Mouse (Mus musculus): Measurements from ENCODE around the gene Eef1akmt1. TPM values are rescaled to one million over a fixed set of nuclear protein-coding genes. Genes with fewer than 3 reads are reported as not detected.
A peak's percentile ranks its signal among the peaks of the same experiment; 100 is the strongest.

The Eef1akmt1 gene
- total RNA-seq, 1 experiment from 2014 or later: 17.5 TPM

- no peak for ATAC-seq (replicated peaks; ENCODE audit: insufficient number of reproducible peaks, low FRiP score, low TSS enrichment, poor library complexity, severe bottlenecking)
These were observed 17.0 kb downstream of the Eef1akmt1 start for GRCm38 (mm10) chr14:57554434-57554833.

- ATAC-seq (replicated peaks; ENCODE audit: insufficient number of reproducible peaks, low FRiP score, low TSS enrichment, poor library complexity, severe bottlenecking): no peak
These were observed 18.5 kb downstream of the Eef1akmt1 start for GRCm38 (mm10) chr14:57552945-57553344.

GRCm38 (mm10) chr14:57547062-57547461, 24.4 kb downstream of the Eef1akmt1 start:
- ATAC-seq (replicated peaks; ENCODE audit: insufficient number of reproducible peaks, low FRiP score, low TSS enrichment, poor library complexity, severe bottlenecking): no peak

GRCm38 (mm10) chr14:57546557-57547021, 24.8 kb downstream of the Eef1akmt1 start:
- ATAC-seq (replicated peaks; ENCODE audit: insufficient number of reproducible peaks, low FRiP score, low TSS enrichment, poor library complexity, severe bottlenecking): no peak

- ATAC-seq (replicated peaks; ENCODE audit: insufficient number of reproducible peaks, low FRiP score, low TSS enrichment, poor library complexity, severe bottlenecking): no peak
These were observed 25.3 kb downstream of the Eef1akmt1 start for GRCm38 (mm10) chr14:57546131-57546530.

GRCm38 (mm10) chr14:57545526-57545925, 25.9 kb downstream of the Eef1akmt1 start:
- no peak for ATAC-seq (replicated peaks; ENCODE audit: insufficient number of reproducible peaks, low FRiP score, low TSS enrichment, poor library complexity, severe bottlenecking)

- no peak for ATAC-seq (replicated peaks; ENCODE audit: insufficient number of reproducible peaks, low FRiP score, low TSS enrichment, poor library complexity, severe bottlenecking)
These were observed 27.9 kb downstream of the Eef1akmt1 start for GRCm38 (mm10) chr14:57543420-57544039.

GRCm38 (mm10) chr14:57542231-57542630, 29.2 kb downstream of the Eef1akmt1 start:
- ATAC-seq (replicated peaks; ENCODE audit: insufficient number of reproducible peaks, low FRiP score, low TSS enrichment, poor library complexity, severe bottlenecking): no peak

- ATAC-seq (replicated peaks; ENCODE audit: insufficient number of reproducible peaks, low FRiP score, low TSS enrichment, poor library complexity, severe bottlenecking): no peak
These were observed 30.7 kb downstream of the Eef1akmt1 start for GRCm38 (mm10) chr14:57540683-57541082.

GRCm38 (mm10) chr14:57537261-57538015, 34.0 kb downstream of the Eef1akmt1 start:
- peak; percentile 59 for ATAC-seq (replicated peaks; ENCODE audit: insufficient number of reproducible peaks, low FRiP score, low TSS enrichment, poor library complexity, severe bottlenecking)

- no peak for ATAC-seq (replicated peaks; ENCODE audit: insufficient number of reproducible peaks, low FRiP score, low TSS enrichment, poor library complexity, severe bottlenecking)
These were observed 34.6 kb downstream of the Eef1akmt1 start for GRCm38 (mm10) chr14:57536820-57537219.

GRCm38 (mm10) chr14:57535646-57536045, 35.8 kb downstream of the Eef1akmt1 start:
- no peak for ATAC-seq (replicated peaks; ENCODE audit: insufficient number of reproducible peaks, low FRiP score, low TSS enrichment, poor library complexity, severe bottlenecking)

- no peak for ATAC-seq (replicated peaks; ENCODE audit: insufficient number of reproducible peaks, low FRiP score, low TSS enrichment, poor library complexity, severe bottlenecking)
These were observed 36.5 kb downstream of the Eef1akmt1 start for GRCm38 (mm10) chr14:57534961-57535360.

GRCm38 (mm10) chr14:57534346-57534745, 37.1 kb downstream of the Eef1akmt1 start:
- ATAC-seq (replicated peaks; ENCODE audit: insufficient number of reproducible peaks, low FRiP score, low TSS enrichment, poor library complexity, severe bottlenecking): no peak

GRCm38 (mm10) chr14:57533841-57534240, 37.6 kb downstream of the Eef1akmt1 start:
- no peak for ATAC-seq (replicated peaks; ENCODE audit: insufficient number of reproducible peaks, low FRiP score, low TSS enrichment, poor library complexity, severe bottlenecking)

- no peak for ATAC-seq (replicated peaks; ENCODE audit: insufficient number of reproducible peaks, low FRiP score, low TSS enrichment, poor library complexity, severe bottlenecking)
These were observed 38.2 kb downstream of the Eef1akmt1 start for GRCm38 (mm10) chr14:57533214-57533613.

GRCm38 (mm10) chr14:57532577-57532976, 38.8 kb downstream of the Eef1akmt1 start:
- no peak for ATAC-seq (replicated peaks; ENCODE audit: insufficient number of reproducible peaks, low FRiP score, low TSS enrichment, poor library complexity, severe bottlenecking)

GRCm38 (mm10) chr14:57529786-57530515, 41.5 kb downstream of the Eef1akmt1 start:
- no peak for ATAC-seq (replicated peaks; ENCODE audit: insufficient number of reproducible peaks, low FRiP score, low TSS enrichment, poor library complexity, severe bottlenecking)

GRCm38 (mm10) chr14:57529086-57529785, 42.2 kb downstream of the Eef1akmt1 start:
- ATAC-seq (replicated peaks; ENCODE audit: insufficient number of reproducible peaks, low FRiP score, low TSS enrichment, poor library complexity, severe bottlenecking): no peak

Measured in monocyte, adult 5-6 weeks (primary cell).